Mouse (Mus musculus) testis, postnatal 10 days (tissue): Measurements from ENCODE around the gene Kcnj9.
A peak's percentile ranks its signal among the peaks of the same experiment; 100 is the strongest.

Source experiments
- DNase-seq: peaks from one replicate; pipeline ENCODE4 v3.0.0; 2021; ENCODE audit warnings: low spot score

Kcnj9 gene

GRCm38 (mm10) chr1:172333512-172333911 is 4.4 kb upstream of the Kcnj9 start:
- DNase-seq: no peak

GRCm38 (mm10) chr1:172332925-172333324 is 3.8 kb upstream of the Kcnj9 start:
- no peak for DNase-seq

- DNase-seq: no peak
Observed at GRCm38 (mm10) chr1:172331422-172331947, 2.4 kb upstream of the Kcnj9 start.

- DNase-seq: no peak
Observed at GRCm38 (mm10) chr1:172329616-172330015, 498 bp upstream of the Kcnj9 start.

- no peak for DNase-seq
Observed at GRCm38 (mm10) chr1:172328461-172328860, 657 bp downstream of the Kcnj9 start.

- no peak for DNase-seq
Observed at GRCm38 (mm10) chr1:172328041-172328440, 1.1 kb downstream of the Kcnj9 start.

- no peak for DNase-seq
Observed at GRCm38 (mm10) chr1:172327206-172328001, 1.7 kb downstream of the Kcnj9 start.

- DNase-seq: no peak
Observed at GRCm38 (mm10) chr1:172326684-172327083, 2.4 kb downstream of the Kcnj9 start.

- peak; percentile 81 for DNase-seq
Observed at GRCm38 (mm10) chr1:172325680-172326535, 3.2 kb downstream of the Kcnj9 start.

- peak; percentile 87 for DNase-seq
Observed at GRCm38 (mm10) chr1:172324725-172325124, 4.4 kb downstream of the Kcnj9 start.

- DNase-seq: no peak
Observed at GRCm38 (mm10) chr1:172323801-172324359, 5.2 kb downstream of the Kcnj9 start.

- no peak for DNase-seq
Observed at GRCm38 (mm10) chr1:172323298-172323697, 5.8 kb downstream of the Kcnj9 start.

GRCm38 (mm10) chr1:172322725-172323124 is 6.4 kb downstream of the Kcnj9 start:
- DNase-seq: no peak

- DNase-seq: no peak
Observed at GRCm38 (mm10) chr1:172319921-172320411, 9.2 kb downstream of the Kcnj9 start.

GRCm38 (mm10) chr1:172319346-172319745 is 9.8 kb downstream of the Kcnj9 start:
- DNase-seq: no peak

- DNase-seq: no peak
Observed at GRCm38 (mm10) chr1:172318424-172319035, 10.6 kb downstream of the Kcnj9 start.

GRCm38 (mm10) chr1:172317946-172318345 is 11.2 kb downstream of the Kcnj9 start:
- DNase-seq: no peak

- no peak for DNase-seq
Observed at GRCm38 (mm10) chr1:172317431-172317830, 11.7 kb downstream of the Kcnj9 start.

- no peak for DNase-seq
Observed at GRCm38 (mm10) chr1:172314911-172315310, 14.2 kb downstream of the Kcnj9 start.

- DNase-seq: no peak
Observed at GRCm38 (mm10) chr1:172313613-172314411, 15.3 kb downstream of the Kcnj9 start.
